Mouse (Mus musculus) natural killer cell, adult 2 months (primary cell): ENCODE measurements around the gene Pde3b.
"Not testable (repeated sequence)": the region's sequence is repeated elsewhere in the genome, so short reads cannot be mapped to it uniquely, and the experiment has no call there.

Experiments
- DNase-seq, 2 experiments: peaks; one replicate each; pipeline ENCODE4 v3.0.0; 2022; ENCODE audit warnings: low spot score in 2 of 2

Gene Pde3b

DNA sequence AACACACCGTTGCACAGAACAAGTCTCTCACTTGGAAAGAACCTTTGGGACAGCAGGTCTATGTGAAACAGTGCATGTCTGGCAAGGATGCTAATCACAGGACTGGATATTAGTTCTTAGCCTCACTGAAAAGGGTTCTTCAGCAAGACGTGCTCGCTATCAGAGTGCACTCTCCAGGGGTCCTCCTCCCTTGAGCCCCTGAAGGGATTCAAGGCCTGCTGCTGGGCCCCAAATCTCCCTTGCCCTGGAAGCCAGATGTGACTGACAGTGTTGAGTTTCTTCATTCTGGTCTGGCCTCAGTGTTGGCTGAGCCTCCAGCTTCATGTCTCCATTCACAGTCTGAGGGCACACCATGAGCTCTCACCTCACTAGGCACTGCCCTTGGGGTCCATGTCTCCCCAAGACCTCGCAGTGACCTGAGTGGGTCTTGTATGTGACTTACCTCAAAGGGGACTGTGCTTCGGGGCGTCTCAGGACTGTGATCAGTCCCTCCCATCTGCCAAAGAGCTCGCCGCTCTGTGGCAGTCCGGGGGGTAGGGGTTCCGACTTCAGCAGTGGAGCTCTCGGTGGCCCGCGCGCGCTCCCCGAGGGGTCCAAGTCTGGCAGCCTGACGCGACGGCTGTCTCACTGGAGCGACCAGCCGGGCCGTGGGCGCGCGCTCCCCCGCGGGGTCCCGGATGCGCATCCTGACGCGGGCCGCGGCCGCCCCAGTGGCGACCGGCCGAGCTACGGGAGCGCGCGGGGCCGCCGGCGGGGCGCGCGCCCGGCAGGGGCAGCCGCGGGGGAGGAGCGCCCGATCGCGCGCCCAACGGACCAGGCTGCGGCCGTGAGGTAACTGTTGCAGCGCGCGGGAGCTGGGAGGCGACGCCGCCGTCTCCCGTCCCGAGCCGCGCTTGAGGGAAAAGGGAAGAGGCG, at the start of gene Pde3b:
TSS of gene Pde3b (plus strand) at position 861 of the 915 bp plus-strand sequence.
- peak; percentile 51 to 59 for DNase-seq

DNA sequence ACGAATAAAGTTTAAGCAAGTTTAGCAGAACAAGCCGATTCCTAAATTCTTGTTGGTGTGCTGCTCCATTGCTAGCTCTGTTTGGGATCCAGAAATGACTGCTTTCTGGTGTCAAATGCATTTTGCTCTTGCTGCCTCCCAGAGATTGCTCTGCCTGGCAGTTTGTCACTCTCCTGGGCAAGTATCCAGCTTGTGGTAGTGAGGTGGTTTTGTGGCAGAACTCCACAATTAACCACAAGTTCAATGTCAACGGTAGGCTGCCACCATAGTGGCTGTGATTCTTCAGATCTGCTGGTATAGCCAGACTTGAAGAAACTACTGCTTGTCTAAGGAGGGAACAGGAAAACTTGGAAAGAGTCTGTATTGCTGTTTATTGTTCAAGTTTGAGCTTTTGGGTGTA, 13.0 kb upstream of the Pde3b start:
- no peak for DNase-seq

DNA sequence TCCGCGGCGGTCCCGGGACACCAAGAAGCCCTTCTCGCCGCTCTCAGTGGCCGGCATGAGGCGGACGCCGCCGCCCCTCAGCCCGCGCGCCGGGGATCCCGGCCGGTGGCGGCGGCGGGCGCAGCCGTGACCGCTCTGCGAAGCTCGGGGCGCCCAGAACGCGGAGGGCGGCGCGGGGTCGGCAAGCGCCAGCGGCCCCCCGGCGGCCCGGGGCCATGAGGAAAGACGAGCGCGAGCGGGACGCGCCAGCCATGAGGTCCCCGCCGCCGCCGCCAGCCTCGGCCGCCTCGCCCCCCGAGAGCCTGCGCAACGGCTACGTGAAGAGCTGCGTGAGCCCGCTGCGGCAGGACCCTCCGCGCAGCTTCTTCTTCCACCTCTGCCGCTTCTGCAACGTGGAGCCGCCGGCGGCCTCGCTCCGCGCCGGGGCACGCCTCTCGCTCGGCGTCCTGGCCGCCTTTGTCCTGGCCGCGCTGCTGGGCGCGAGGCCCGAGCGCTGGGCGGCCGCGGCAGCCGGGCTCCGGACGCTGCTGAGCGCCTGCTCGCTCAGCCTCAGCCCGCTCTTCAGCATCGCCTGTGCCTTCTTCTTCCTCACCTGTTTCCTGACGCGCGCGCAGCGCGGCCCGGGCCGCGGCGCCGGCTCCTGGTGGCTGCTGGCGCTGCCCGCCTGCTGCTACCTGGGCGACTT, 397 bp downstream of the Pde3b start:
- DNase-seq: peak; percentile 16 to 42

DNA sequence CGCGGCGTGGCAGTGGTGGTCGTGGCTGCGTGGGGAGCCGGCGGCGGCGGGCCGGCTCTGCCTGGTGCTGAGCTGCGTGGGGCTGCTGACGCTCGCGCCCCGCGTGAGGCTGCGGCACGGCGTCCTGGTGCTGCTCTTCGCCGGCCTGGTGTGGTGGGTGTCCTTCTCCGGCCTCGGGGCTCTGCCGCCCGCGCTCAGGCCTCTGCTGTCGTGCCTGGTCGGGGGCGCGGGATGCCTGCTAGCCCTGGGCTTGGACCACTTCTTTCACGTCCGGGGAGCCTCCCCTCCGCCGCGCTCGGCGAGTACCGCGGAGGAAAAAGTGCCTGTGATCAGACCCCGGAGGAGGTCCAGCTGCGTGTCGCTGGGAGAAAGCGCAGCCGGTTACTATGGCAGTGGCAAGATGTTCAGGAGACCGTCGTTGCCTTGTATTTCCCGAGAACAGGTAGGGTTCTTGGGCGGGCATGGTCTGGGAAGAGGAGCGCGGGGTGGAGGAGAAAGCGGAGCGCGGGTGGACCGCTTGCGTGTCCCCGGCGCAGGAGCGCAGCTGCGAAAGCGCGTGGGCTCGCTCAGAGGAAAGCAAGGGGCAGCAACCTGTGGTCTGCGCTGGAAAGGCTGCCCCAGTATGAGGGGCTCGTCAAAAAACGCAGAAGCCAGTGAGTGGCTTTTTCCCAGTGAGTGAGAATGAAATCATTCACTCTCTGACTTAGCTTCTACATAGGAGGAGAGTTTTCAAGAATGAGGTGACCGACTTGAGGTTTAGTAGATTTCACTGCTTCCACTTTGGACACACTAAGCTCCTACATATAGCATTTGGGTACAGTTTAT, 1.2 kb downstream of the Pde3b start:
- peak; percentile 26 to 36 for DNase-seq

DNA sequence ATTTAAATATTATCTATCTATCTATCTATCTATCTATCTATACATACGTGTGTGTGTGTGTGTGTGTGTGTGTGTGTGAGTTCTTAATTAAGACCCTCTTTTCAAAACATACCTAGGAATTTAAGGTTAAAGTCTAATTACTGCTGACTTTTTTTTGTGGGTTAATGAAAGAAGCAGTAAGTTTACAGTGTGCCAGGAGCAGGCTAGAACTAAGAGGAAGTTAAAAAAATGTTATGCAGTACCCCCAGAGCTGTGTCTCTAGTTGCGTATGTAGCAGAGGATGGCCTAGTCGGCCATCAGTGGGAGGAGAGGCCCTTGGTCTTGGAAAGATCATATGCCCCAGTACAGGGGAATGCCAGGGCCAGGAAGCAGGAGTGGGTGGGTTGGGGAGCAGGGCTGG, 4.2 kb downstream of the Pde3b start:
- DNase-seq: not testable (repeated sequence)

DNA sequence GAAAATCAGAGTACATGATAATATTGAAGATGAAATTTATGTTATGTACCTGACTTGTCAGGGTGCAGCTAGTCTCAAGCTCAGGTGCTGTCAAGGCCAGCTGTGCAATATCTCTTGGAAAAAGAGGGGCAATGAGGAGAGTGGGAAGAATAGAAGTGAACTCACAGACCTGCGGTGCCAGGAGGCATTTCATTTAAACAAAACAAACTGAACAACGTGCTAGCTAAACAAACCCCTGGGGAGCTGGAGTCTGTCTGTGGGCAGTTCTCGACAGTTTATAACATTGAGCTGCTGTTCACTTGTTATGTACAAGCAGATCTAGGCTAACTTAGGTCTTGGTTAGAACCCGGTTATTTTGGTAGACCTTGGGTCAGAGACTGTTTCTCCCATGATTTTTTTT, 5.8 kb downstream of the Pde3b start:
- DNase-seq: no peak

DNA sequence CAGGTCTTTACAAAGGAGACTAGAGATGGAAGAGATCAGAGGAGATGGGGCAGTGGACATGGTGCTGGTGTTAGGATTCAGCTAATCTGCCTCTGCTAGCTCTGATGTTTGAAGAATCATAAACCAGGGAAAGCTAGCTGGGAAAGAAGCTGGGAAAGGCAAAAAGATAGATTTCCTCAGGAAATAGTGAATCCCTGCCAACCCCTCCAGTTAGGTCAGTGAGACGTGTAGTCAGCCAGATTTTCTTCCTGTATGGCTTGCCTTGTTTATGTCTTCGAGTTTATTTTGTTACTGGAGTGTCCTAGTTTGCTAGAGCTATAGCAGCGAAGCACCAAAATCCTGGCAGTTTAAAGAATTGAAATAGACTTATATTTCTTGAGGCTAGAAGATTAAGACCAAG, 7.1 kb downstream of the Pde3b start:
- DNase-seq: no peak

DNA sequence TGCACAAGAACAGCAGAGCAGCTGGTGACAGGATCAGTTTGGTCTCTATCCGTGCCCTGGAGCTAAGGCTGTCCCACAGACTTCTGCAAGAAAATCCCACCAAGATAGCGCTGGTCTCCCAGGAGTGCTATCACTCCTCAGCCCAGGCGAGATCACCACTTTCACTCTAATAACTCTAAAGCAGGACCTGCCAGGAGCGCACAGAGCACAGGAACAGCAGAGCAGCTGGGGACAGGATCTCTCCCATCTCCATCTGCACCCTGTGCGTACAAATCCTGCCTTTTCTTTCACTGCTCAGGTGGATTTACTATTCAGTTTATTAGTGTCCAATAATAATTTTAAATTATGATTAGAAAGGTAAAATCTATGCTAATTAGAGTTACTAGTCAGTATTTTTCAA, 14.7 kb downstream of the Pde3b start:
- no peak for DNase-seq

DNA sequence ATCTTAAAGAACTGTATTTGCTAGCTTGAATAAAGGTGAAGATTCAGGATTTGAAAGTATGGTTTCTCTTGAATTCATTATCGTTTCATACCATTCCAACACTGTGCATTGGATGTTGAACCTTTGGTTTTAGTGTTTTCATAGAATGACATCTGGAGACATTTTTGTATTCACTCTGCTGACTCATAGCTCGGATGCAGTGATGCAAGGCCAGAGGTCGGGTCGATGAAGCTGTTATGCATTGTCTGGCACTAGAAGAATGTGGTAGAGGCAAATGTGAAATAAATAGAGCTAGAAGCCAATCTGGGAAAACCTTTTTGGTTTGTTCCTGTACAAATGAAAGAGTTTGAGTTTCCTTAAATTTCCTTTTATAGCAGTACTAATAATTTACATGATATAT, 16.9 kb downstream of the Pde3b start:
- no peak for DNase-seq

DNA sequence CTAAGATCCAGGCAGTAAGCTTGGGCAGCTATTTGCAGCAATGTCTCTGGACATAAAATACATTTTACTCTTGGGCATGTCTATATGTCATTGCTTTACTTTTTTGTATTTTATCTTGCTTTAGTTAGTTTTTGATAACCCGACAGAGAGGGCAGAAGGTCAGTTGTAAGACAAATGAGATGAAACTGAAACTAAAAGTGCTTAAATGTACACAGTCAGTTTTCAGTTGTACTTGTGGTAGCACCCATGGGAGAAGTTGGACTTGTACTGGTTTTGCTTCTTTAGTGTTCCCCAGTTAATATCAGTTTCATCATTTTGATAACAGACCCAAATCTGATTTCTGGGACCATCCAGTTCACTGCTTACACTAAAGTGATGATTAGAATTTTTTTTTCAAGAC, 24.6 kb downstream of the Pde3b start:
- DNase-seq: peak in 1 of 2 experiments; percentile 16

DNA sequence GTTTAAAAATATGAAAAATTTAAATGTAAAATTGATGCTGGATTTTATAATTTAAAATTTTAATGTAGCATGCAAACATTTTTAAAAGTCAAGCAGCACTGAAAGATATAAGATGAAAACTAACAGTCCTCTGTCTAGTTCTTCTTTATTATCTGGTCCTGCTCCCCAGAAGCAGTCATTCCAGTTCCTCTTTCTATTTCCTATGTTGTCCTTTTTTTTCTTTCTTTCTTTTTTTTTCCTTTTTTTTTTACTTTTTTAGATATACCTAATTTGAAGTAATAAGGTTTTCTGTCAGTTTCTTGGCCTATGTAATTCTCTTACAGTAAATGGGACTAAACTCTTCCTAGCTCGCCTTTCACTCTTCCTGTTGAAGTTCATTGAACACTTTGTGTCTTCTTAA, 25.4 kb downstream of the Pde3b start:
- no peak for DNase-seq

DNA sequence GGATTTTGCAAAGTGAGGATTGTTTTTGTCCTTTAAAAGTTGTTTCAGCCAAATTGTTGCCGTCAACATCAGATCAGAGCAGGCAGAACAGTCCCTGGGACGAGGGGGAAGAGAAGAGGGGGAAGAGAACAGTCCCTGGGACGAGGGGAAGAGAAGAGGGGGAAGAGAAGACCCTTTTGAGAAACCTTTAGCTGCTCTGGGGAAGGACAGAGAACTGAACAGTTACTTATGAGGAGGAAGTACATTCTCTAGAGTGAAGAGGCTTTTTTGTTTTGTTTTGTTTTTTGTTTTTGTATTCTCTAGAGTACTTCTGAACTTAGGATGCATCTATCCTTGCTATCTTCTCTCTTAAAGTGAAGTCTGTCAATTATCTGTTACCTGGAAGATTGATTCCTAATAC, 37.8 kb downstream of the Pde3b start:
- no peak for DNase-seq

DNA sequence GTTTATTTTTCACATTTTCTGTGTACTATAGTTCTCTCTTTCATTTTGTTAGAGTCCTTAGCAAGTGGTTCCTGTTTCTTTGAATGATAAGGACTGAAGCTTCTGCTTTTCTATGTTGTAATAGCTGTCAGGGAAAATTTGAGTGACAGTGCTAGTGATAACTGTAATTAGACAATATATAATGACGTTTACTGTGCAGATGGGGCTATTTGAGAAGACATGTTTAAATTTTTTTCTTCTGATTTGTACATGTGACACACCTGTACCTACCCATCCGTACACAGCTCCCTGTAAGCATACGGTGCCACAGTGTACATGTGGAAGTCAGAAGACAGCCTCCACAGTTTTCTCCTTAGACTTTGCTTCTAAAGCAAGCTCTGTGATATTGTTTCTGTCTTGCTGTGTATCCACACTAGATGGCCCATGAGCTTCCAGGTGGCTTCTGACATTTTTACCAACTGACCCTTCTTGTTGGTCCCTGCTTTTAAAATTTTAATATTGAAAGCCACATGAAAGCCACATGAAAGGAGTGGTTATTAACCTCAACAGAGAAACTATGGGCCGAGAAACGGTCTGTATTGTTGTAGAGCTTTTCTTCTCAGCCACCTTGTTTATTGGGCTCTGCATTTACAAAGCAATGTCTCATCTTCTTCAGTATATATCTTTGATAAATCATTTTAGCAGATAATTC, 38.4 kb downstream of the Pde3b start:
- peak; percentile 11 to 38 for DNase-seq

DNA sequence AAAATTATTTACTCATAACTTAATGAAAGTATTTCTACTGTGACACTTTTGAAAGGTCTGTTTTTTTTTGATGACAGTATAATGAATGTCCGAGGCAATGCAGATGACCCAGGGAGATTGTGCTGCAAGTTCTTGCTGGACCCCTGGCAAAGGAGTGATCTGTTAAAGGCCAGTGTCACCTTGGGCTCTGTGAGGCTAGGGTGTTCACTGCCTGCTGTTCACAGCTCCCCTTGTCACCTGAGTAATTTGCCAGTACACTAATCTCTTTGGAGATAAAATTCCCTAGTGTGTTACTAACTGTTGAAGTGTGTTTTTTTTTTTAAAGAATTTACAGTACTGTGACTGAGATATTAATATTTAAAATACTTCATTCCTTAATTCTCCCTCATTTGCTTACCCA, 39.8 kb downstream of the Pde3b start:
- no peak for DNase-seq

DNA sequence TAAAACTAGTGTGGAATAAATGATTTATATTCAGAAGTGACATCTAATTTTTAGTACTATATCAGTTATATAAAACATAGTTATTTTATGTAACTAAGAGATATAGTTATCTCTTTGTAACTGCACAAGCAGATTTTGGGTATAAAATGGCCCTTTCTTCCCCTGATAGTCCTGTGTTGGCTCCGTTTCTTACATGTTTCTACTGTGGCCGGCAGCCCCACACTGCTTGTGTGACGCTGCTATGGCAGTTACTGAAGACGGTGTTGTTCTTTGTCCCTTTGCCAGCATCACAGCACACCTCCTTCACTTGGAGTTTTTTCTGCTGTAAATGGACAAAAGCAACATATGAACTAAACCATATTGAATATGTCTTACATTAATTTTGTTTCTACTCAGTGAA, 41.8 kb downstream of the Pde3b start:
- no peak for DNase-seq

DNA sequence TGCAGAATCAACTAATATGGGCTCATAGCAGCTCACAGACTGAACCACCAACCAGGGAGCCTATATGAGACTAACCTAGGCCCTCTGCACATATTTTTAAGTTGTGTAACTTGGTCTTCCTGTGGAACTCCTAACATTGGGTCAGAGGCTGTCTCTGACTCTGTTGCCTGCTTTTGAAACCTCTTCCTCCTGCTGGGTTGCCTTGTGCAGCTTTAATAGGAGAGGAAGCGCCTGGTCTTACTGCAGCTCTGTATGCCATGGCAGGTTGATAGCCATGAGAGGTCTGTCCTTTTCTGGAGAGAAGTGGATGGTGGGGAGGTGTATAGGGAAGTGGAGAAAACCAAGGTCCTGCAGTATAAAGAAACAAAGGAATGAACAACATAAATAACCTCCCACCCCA, 44.8 kb downstream of the Pde3b start:
- no peak for DNase-seq

DNA sequence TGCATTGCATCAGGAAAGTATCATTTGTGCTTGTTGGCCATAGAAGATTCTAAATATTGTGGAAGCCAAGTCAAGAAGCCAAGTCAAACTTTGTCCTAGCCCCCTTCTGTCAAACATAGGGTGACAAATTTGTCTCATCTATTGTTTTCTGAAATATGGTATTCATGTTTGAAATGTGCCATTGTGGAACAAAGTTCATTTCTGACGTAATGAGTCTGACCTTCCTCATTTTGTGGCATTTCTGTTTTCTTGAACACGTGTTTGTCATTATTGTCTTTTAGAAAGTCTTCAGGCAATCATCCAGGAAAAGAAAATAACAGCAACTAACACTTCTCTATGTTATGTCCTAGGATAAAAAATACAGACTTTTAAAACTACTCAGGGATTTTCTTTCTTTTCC, 46.6 kb downstream of the Pde3b start:
- DNase-seq: no peak

DNA sequence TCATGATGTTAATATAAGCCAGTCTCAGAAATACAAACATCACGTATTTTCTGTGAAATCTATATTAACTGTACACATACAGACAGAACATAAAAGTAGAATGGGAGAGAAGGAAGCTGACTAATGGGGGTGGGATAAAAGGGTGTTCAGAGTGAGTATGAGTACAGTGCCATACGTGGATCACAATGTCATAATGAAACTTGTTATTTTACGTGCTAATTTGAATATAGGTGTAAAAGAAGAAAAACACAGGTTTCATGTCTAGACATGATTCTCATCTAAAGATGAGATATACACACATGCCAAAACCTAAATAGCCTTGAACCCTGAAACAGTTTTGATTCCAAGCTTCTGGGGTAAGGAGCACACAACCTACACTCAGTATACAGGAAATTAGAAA, 51.3 kb downstream of the Pde3b start:
- DNase-seq: no peak

DNA sequence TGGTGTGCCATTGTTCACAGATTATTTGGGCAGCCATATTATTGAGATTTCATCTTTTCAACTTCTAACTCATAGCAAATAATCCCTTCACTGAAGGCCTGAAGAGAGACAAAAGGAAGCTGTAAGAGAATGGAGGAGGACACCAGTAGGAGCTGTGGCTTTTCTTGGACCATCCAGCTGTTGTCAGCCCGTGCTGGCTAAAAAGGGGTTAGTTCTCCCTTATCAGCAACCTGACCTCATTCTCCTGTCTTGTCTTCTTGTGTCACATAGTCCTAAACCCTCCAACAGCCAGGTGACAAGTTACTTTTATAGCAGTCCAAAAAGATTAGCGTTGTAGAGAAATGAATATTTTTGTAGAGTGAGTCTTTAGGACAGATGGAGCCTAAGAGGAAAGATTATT, 57.4 kb downstream of the Pde3b start:
- no peak for DNase-seq

DNA sequence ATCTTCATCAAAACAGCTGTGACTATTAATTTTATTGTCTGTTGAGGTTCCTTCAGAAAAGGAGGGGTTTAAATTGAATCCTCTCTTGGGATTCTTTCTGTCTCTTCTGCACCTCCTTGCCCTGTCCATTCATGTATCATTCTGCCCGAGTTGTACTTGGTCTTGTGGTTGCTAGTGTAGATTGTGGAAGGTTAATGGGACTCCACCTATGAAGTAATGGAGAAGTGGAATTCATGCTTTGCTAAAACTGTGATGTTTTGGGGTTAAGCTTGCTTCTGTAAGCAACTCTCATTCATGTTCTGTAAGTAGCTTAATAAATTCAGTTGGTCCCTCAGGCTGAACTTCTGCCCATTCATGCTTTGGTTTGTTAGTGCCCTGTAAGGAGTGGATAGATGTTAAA, 59.8 kb downstream of the Pde3b start:
- no peak for DNase-seq

DNA sequence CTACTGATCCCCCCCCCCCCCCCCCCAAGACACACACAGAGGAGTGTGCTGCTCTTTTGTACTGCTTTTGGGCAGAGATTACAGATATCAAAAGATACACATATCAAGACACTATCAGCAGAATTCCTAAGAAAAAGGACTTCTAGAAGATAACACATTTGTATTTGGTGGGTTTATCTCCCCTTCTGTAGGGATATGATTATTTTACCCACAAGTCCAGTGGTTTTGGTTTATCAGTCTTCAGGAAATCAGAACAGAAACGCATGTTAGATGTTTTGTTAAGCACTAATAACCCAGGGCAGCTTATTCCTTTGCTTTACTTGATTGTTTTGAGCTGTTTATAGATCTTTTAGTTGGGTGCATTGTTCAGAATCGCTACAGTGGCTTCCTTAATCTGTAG, 62.8 kb downstream of the Pde3b start:
- DNase-seq: no peak

DNA sequence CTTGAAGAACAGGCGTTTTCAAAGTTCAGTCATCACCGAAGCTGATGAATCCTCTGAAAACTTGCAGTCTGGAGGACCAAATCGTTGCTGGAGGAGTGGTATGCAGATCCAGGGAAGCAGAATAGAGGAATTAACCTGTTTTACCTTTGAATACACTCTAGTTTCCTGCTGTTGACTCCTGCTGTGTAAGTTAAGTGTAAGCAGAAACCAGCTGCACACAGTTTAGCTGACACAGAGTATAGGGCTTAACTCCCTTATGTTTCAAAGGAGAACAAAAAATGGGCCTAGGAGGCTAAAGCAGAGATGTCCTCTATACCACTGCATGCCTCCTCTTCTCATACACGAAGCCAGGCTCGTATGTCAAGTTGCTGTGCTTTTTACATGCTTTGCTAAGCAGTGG, 63.8 kb downstream of the Pde3b start:
- no peak for DNase-seq
